Mouse (Mus musculus): Measurements from ENCODE around the gene Med28. TPM values are rescaled to one million over a fixed set of nuclear protein-coding genes. Genes with fewer than 3 reads are reported as not detected.
A peak's percentile ranks its signal among the peaks of the same experiment; 100 is the strongest.

Gene Med28
- total and polyA plus RNA-seq, 3 experiments, result 83.7 to 107 (median 103) TPM

GRCm38 (mm10) chr5:45496479-45496878 lies 23.6 kb upstream of the Med28 start:
- Histone ChIP-seq H3K4me3 (replicated peaks in 1 of 3; ENCODE audit: low read depth in 2 of 3, low read length in 2 of 3, poor library complexity in 1 of 3) (no peak overlapping the region), H3K36me3 (replicated peaks in 1 of 2; ENCODE audit: control insufficient read depth in 1 of 2, insufficient read depth in 1 of 2, low read length in 1 of 2) (peaks cover 32 to 58% of the 10 kb centered on the region in 2 experiments), H3K27ac (ENCODE audit: insufficient read depth, low read depth) (peak overlapping the region; percentile 69), H3K9me3 (replicated peaks; ENCODE audit: low read length) (no peaks in the 10 kb centered on the region), H3K9ac (ENCODE audit: insufficient read depth, low read depth) (peak overlapping the region; percentile 32; the same call in 1 of the 2 replicates), H3K4me1 (ENCODE audit: control insufficient read depth in 1 of 2, insufficient read depth in 2 of 2) (peaks cover 6 to 54% of the 10 kb centered on the region in 2 experiments), H3K27me3 (replicated peaks) (no peaks in the 10 kb centered on the region), H3K4me2 (ENCODE audit: insufficient read depth, low read depth, poor library complexity, severe bottlenecking) (peak overlapping the region; percentile 22), H3K79me2 (replicated peaks; ENCODE audit: control insufficient read depth, extremely low read depth, insufficient read depth, poor library complexity, severe bottlenecking) (peaks cover 16% of the 10 kb centered on the region)
- dilution Hi-C loops (cut with MboI; ENCODE audit: extremely low pct_ligation_motif_present, extremely low pct_unique_long_range_greater_than_20kb, low sequenced_read_pairs) (no loop called here), in situ Hi-C loops (cut with MboI; ENCODE audit: low pct_ligation_motif_present, low pct_unique_long_range_greater_than_20kb, low sequenced_read_pairs) (no loop called here)
- DNase-seq (ENCODE audit: extremely low read depth), result no peak
- TF ChIP-seq USF2 (conservative IDR thresholded peaks at IDR 0.05; ENCODE audit: low read depth, low read length) (no peak), MXI1 (IDR thresholded peaks at IDR 0.05; ENCODE audit: low read depth, low read length) (no peak), SIN3A (IDR thresholded peaks at IDR 0.05; ENCODE audit: low read length) (no peak)

- peaks cover 36 to 64% of the 10 kb centered on the region in 2 experiments for H3K36me3 ChIP-seq (replicated peaks in 1 of 2; ENCODE audit: control insufficient read depth in 1 of 2, insufficient read depth in 1 of 2, low read length in 1 of 2)
Measured at GRCm38 (mm10) chr5:45496930-45497550, 23.0 kb upstream of the Med28 start.

GRCm38 (mm10) chr5:45497564-45497963 lies 22.5 kb upstream of the Med28 start:
- DNase-seq (ENCODE audit: extremely low read depth), result peak; percentile 86
- peaks cover 41 to 69% of the 10 kb centered on the region in 2 experiments for H3K36me3 ChIP-seq (replicated peaks in 1 of 2; ENCODE audit: control insufficient read depth in 1 of 2, insufficient read depth in 1 of 2, low read length in 1 of 2)
- TF ChIP-seq NRF1 (IDR thresholded peaks at IDR 0.05; ENCODE audit: low read depth, low read length) (no peak), NELFE (IDR thresholded peaks at IDR 0.05; ENCODE audit: low read depth, low read length) (no peak), SMC3 (IDR thresholded peaks at IDR 0.05; ENCODE audit: low read depth, low read length) (no peak), MAX (IDR thresholded peaks at IDR 0.05; ENCODE audit: low read length) (no peak), ETS1 (conservative IDR thresholded peaks at IDR 0.05; ENCODE audit: low read depth, low read length) (peak; percentile 79), SIN3A (IDR thresholded peaks at IDR 0.05; ENCODE audit: low read length) (peak; percentile 63; the same call in 1 of the 2 replicates), BHLHE40 (IDR thresholded peaks at IDR 0.05; ENCODE audit: low read depth, low read length) (peak; percentile 35; the same call in 1 of the 2 replicates), CHD1 (IDR thresholded peaks at IDR 0.05; ENCODE audit: low read depth, low read length) (0 out of 2 replicates have a peak, but pooled peaks have one; percentile 69), RCOR1 (conservative IDR thresholded peaks at IDR 0.05; ENCODE audit: low read depth, low read length) (0 out of 2 replicates have a peak, but pooled peaks have one; percentile 32), UBTF (IDR thresholded peaks at IDR 0.05; ENCODE audit: low read depth, low read length) (no peak), KAT2A (IDR thresholded peaks at IDR 0.05; ENCODE audit: insufficient replicate concordance, low read length) (no peak), MAZ (IDR thresholded peaks at IDR 0.05; ENCODE audit: low read depth, low read length) (0 out of 2 replicates have a peak, but pooled peaks have one; percentile 33), USF1 (IDR thresholded peaks at IDR 0.05; ENCODE audit: low read depth, low read length) (no peak), GABPA (IDR thresholded peaks at IDR 0.05; ENCODE audit: insufficient replicate concordance, low read depth, low read length) (no peak), RAD21 (IDR thresholded peaks at IDR 0.05; ENCODE audit: low read depth, low read length) (no peak), MXI1 (IDR thresholded peaks at IDR 0.05; ENCODE audit: low read depth, low read length) (peak; percentile 46; the same call in 1 of the 2 replicates), USF2 (conservative IDR thresholded peaks at IDR 0.05; ENCODE audit: low read depth, low read length) (no peak), MAFK (IDR thresholded peaks at IDR 0.05; ENCODE audit: insufficient replicate concordance, low read length) (peak; percentile 71; the same call in 1 of the 2 replicates), ZC3H11A (IDR thresholded peaks at IDR 0.05; ENCODE audit: low read depth, low read length) (no peak), PAX5 (IDR thresholded peaks at IDR 0.05; ENCODE audit: low read length) (no peak), POLR2A (IDR thresholded peaks at IDR 0.05; ENCODE audit: low read depth, low read length) (no peak), MEF2A (IDR thresholded peaks at IDR 0.05; ENCODE audit: borderline replicate concordance, low read depth, low read length) (peak; percentile 71; the same call in 1 of the 2 replicates)

More at GRCm38 (mm10) chr5:45496930-45497550, 23.0 kb upstream of the Med28 start:
- dilution Hi-C loops (cut with MboI; ENCODE audit: extremely low pct_ligation_motif_present, extremely low pct_unique_long_range_greater_than_20kb, low sequenced_read_pairs) (no loop called here), in situ Hi-C loops (cut with MboI; ENCODE audit: low pct_ligation_motif_present, low pct_unique_long_range_greater_than_20kb, low sequenced_read_pairs) (no loop called here)
- DNase-seq (ENCODE audit: extremely low read depth), result peak; percentile 62
- H3K27ac ChIP-seq (ENCODE audit: insufficient read depth, low read depth), result peak overlapping the region; percentile 69
- 0 out of 2 replicates have a peak, but pooled peaks have one; percentile 24 for TF ChIP-seq MAZ (IDR thresholded peaks at IDR 0.05; ENCODE audit: low read depth, low read length)
- TF ChIP-seq USF2 (conservative IDR thresholded peaks at IDR 0.05; ENCODE audit: low read depth, low read length), result no peak
- H3K9ac ChIP-seq (ENCODE audit: insufficient read depth, low read depth), result peak overlapping the region; percentile 32; the same call in 1 of the 2 replicates
- no peaks in the 10 kb centered on the region for H3K9me3 ChIP-seq (replicated peaks; ENCODE audit: low read length)
- no peaks in the 10 kb centered on the region for H3K27me3 ChIP-seq (replicated peaks)
- peaks cover 6 to 54% of the 10 kb centered on the region in 2 experiments for H3K4me1 ChIP-seq (ENCODE audit: control insufficient read depth in 1 of 2, insufficient read depth in 2 of 2)
- H3K4me2 ChIP-seq (ENCODE audit: insufficient read depth, low read depth, poor library complexity, severe bottlenecking), result peak overlapping the region; percentile 23
- peaks cover 16% of the 10 kb centered on the region for H3K79me2 ChIP-seq (replicated peaks; ENCODE audit: control insufficient read depth, extremely low read depth, insufficient read depth, poor library complexity, severe bottlenecking)
- H3K4me3 ChIP-seq (replicated peaks in 1 of 3; ENCODE audit: low read depth in 2 of 3, low read length in 2 of 3, poor library complexity in 1 of 3), result peak overlapping the region in 2 of 3 experiments; percentile 2 to 12

More at GRCm38 (mm10) chr5:45497564-45497963, 22.5 kb upstream of the Med28 start:
- Histone ChIP-seq H3K27me3 (replicated peaks) (no peaks in the 10 kb centered on the region), H3K4me1 (ENCODE audit: control insufficient read depth in 1 of 2, insufficient read depth in 2 of 2) (peaks cover 6 to 50% of the 10 kb centered on the region in 2 experiments), H3K9ac (ENCODE audit: insufficient read depth, low read depth) (no peak overlapping the region), H3K27ac (ENCODE audit: insufficient read depth, low read depth) (peak overlapping the region; percentile 69), H3K9me3 (replicated peaks; ENCODE audit: low read length) (no peaks in the 10 kb centered on the region), H3K79me2 (replicated peaks; ENCODE audit: control insufficient read depth, extremely low read depth, insufficient read depth, poor library complexity, severe bottlenecking) (peaks cover 16% of the 10 kb centered on the region), H3K4me3 (replicated peaks in 1 of 3; ENCODE audit: low read depth in 2 of 3, low read length in 2 of 3, poor library complexity in 1 of 3) (peak overlapping the region in 1 of 3 experiments; percentile 12), H3K4me2 (ENCODE audit: insufficient read depth, low read depth, poor library complexity, severe bottlenecking) (peak overlapping the region; percentile 23)
- in situ Hi-C loops (cut with MboI; ENCODE audit: low pct_ligation_motif_present, low pct_unique_long_range_greater_than_20kb, low sequenced_read_pairs), result no loop called here
- dilution Hi-C loops (cut with MboI; ENCODE audit: extremely low pct_ligation_motif_present, extremely low pct_unique_long_range_greater_than_20kb, low sequenced_read_pairs), result no loop called here
